Mouse (Mus musculus): ENCODE results near the gene Oaz1.
"Not testable (repeated sequence)": the region's sequence is repeated elsewhere in the genome, so short reads cannot be mapped to it uniquely, and the experiment has no call there.

Oaz1 gene

GRCm38 (mm10) chr10:80823847-80824643 lies 2.4 kb upstream of the Oaz1 start:
- peak; percentile 29 for DNase-seq

DNA sequence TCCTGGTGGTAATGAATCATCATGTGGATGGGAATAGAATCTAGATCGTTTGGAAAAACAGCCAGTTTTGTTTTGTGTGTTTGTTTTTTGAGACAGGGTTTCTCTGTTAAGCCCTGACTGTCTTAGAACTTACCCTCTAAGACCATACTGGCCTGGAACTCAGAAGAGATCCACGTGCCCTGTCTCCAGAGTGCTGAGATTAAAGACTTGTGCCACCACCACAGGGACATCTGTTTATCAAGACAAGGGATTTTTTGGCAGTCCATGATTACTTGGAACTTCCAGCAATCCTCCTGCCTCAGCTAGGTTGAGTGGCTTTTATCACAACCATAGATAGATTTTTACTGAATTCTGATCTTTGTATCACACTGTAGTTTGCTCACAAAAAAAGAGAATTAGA lies 1.6 kb upstream of the Oaz1 start:
- no peak for DNase-seq

GRCm38 (mm10) chr10:80827063-80827869 lies 810 bp downstream of the Oaz1 start:
- no peak for DNase-seq

GRCm38 (mm10) chr10:80827870-80828420 lies 1.5 kb downstream of the Oaz1 start:
- no peak for DNase-seq

- not testable (repeated sequence) for DNase-seq
Measured at GRCm38 (mm10) chr10:80828587-80828986, 2.1 kb downstream of the Oaz1 start.

DNA sequence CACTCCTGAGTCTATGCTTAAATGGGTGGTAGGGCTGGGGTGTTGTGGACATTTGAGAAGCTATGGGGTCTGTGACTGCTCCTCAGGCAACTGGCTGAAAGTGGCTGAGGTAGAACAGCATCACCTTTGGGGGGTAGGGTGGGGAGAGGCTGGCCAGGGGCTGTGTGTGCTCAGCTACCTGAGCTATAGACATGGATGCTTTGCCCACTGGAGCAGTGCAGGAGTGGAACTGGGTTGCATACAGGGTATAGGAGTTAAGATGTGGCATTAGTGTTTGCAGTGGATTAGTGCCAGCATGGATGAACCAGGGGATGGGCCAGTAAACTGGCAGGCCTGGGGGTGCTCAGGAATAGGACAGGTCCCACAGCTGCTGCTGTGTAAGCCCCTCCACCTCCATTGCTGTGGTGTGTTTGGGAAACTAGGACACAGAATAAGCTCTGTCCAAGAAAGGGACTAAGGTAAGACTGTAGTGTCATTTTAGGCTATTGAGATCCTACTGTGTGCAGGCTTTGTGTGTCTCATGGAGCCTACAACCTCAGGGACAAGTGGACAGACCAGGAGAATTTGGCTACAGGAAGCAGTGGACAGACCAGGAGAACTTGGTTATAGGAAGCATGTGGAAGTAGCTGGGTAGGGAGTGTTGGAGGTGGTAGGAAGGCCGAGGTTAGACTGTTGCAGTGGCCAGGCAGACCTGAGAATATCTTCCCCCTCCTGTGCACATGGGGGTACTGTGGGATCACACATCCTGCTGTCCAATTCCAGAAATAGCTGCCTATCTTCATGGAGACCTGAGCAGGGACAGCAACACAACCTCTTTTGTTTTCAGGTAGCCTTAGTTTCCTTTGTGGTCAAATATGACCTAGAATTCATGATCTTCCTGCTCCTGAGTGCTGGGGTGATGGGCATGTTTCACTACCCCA lies 3.2 kb downstream of the Oaz1 start:
- DNase-seq, result no peak

DNA sequence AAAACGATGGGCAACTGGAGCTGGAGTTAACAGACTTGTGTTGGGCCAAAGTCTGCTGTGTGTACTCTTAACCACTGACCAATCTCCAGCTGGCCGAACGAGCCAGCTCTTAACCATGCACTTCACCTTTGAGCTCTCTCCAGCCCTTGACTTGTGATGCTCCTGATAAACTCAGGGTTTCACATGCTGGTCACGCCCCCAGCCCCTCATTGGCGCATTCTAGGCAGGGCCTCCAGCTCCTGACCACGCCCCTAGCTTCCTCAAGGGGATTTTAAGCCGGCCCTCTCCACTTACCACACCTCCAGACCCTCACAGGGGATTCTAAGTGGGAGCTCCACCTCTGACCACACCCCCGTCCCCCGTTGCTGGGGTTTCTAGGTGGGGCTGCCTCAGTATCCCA lies 4.7 kb downstream of the Oaz1 start:
- peak; percentile 91 for DNase-seq

DNA sequence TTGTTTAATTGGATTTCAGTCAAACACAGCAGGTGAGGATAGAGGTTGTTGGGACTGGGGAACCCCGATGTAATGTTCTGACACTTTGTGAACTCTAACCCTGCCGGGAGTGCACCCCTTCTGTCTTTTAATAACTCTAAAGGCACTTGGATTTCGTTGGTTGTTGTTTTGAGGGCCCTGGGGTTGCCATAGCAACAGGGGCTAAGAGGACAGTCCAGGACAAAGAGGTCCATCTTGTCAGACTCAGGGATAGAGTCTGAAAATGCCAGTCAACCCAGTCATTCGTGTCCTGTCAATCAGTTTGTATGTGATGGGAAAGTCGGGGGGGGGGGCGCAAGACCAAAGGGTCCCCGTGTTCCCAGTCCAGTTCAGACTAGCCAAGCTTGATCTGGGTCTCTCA lies 6.4 kb downstream of the Oaz1 start:
- DNase-seq, result no peak

GRCm38 (mm10) chr10:80835617-80836016 lies 9.2 kb downstream of the Oaz1 start:
- DNase-seq, result no peak

DNA sequence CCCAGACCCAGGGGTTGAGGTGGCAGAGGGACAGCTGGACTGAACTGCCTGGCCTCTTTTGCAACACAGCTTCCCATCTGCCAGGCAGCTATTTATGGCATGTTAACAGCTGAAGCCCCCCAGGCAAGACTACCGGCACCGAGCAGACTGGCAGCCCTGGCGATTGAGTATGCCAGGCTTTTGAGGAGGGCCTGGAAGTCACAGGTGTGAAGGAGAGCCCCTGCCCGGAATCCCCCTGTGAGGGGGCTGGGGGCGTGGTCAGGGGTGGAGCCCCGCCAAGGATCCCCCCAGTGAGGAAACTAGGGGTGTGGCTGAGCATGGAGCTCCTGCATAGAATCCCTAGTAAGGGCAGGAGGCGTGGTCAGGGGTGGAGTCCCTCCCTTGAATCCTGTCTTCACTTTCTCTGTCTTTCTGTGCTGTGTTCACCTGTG lies 10.5 kb downstream of the Oaz1 start:
- no peak for DNase-seq

- DNase-seq, result no peak
Measured at GRCm38 (mm10) chr10:80837827-80838226, 11.4 kb downstream of the Oaz1 start.

DNA sequence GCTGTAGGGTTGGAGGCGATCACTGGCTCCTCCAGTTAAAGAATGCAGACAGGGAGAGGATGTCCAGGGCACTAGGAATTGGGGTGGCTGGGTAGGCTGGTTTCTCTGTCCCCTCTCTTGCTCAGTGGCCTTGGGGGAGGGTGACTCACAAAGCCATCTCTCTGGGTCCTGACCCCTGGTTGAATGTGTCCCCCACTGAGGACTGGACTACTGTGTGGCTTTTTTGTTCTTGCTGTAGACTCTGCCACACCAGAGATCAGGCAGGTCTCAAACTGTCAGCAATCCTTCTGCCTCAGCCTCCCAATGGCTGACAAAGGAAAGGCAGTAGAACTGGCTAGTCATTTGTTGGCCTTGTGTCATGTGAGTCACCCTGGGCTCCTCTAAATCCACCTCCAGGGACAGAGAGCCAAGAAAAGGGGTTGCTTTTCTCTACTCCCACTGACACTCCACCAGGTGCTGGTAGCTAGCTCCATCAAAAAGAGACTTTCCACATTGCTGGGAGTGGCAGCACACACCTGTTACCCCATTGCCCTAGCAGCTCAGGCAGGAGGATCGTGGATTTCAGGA lies 12.0 kb downstream of the Oaz1 start:
- DNase-seq, result no peak

- DNase-seq, result no peak
Measured at GRCm38 (mm10) chr10:80839848-80840247, 13.4 kb downstream of the Oaz1 start.

DNA sequence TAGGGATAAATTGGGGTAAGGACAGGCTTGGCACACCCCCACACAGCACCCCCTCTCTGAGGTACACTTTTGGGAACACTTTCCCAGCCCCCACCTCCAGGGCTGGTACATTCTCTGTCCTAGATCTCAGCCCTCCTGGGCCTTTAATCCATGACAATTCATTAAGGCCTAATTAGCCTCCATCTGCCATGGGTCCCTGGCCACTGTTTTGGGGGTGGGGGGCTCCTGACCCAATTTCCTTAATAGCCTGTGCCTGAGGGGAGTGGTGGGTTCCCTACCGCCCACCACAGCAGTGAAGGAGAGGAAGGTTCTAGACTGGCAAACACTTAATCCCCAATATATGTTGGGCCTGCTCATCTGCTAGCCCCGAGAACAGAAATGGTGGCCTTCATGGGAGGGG lies 15.2 kb downstream of the Oaz1 start:
- DNase-seq, result no peak

DNA sequence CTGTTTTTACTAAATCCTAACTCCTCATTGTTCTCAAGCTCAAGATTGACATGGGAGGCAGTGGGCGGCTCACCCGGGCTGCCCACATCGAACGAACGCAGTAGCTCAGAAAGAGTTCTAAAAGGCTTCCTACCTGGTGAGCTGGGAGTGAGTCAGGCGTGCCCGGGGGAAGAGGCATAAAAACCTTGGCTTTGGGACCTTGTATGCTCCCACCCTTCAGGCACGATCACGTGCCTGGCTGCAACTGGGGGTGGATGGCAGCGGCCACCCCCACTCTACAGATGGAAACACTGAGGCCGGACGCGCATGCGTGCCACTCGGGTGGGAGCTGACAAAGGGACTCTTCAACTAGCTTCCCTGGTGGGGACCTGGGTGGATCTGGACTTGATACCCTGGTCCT lies 15.9 kb downstream of the Oaz1 start:
- no peak for DNase-seq

- no peak for DNase-seq
Measured at GRCm38 (mm10) chr10:80843087-80843930, 16.9 kb downstream of the Oaz1 start.

DNA sequence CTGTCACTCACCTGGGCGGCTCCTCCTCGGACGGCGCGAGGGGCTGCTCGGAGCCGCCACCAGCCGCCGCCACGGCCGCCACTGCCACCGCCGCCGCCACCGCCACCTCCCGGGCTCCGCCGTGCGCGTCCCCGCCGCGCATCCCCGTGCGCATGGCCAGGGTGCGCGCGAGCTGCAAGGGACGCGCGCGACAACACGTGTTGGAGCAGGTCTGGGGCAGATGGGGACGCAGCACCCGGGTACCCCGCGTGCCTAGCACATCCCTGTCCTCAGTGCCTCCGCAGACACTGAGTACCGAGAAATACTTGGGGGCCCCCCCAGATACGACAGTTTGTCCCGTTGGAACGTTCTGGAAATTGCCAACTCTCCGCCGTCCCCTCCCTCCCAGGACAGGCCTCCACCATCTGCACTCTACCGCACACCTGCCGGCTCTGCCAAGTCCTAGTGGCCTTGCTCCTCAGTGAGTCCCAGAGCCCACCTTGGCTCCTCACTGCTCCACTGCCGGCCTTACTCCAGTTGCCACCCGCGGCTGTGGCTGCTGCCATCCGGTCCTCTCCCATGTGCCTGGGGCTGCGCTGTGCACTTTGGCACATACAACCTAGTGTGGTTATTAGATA lies 17.6 kb downstream of the Oaz1 start, which contains the start of gene Lingo3:
Gene Lingo3 (minus strand): TSS at position 109 of the 617 bp plus-strand sequence.
- no peak for DNase-seq

DNA sequence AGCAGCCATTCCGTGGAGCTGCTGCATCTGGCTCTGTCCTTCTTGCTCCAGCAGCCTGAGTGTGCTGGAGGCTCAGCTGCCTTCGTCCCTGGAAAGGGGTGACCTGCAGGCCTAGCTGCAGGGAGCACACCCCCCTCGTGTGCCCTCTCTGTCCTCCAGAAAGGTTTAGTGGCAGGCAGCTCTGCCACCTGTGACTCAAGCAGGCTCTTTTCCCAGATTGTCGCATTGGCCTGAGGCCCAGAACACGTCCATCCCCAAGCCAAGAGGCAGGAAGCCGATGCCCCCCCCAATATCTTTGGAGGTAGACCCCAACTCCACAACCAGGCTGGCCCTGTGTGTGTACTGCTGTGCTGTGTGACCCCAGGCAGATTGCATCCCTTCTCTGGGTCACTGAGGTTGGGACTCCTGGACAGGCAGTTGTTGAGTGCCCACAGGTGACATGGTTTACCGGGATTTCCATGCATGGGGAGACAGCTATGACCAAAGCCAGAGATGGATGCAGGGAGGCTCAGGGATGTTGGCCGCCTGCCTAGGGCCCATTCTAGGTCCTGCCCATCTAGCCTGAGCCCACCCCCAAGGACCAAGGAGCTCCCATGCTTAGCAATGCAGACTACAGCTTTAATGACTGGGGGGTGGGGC lies 18.7 kb downstream of the Oaz1 start:
- no peak for DNase-seq

GRCm38 (mm10) chr10:80845732-80846131 lies 19.3 kb downstream of the Oaz1 start:
- DNase-seq, result no peak

GRCm38 (mm10) chr10:80848571-80848970 lies 22.1 kb downstream of the Oaz1 start:
- DNase-seq, result peak; percentile 63
